Mouse (Mus musculus) stomach, adult 2 months (tissue): ENCODE data around the gene Pus10. TPM values are rescaled to one million over a fixed set of nuclear protein-coding genes. Genes with fewer than 3 reads are reported as not detected.

ENCODE experiments used
- polyA plus RNA-seq: library from polyadenylated mRNA; depleted of rRNA; stranded (reverse); fragments of >200 nt; gene quantifications from 2 replicates; pipeline ENCODE4 v1.2.3, GENCODE M21; 2012; rRNA removed

The Pus10 gene
- 0.16 and 1.1 TPM in 2 replicates for polyA plus RNA-seq

DNA sequence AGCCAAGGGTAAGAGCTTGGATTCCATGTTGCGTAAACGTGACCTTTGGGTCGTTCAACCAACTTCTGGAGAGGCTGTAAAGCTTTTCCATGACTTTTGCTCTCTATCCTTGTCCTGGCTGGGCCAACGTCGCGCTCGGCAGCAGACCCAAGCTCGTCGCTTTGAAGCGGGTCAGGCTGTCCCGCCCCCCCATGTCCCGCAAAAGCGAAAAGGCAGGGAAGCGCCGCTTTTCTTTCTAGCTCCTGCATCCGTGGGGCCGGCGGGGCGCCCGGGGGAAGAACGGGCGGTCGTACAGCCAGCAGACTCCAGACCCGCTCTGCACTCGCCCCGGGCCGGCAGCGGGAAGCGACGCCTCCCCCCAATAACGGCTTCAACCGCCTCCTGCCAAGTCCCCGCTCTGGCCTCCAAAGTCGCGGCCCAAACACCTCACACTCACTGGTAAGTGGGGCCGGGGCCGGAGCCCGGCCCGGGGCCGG is at the start of gene Pus10:
TSS of gene Pus10 (plus strand) at position 364 of the 476 bp plus-strand sequence.

DNA sequence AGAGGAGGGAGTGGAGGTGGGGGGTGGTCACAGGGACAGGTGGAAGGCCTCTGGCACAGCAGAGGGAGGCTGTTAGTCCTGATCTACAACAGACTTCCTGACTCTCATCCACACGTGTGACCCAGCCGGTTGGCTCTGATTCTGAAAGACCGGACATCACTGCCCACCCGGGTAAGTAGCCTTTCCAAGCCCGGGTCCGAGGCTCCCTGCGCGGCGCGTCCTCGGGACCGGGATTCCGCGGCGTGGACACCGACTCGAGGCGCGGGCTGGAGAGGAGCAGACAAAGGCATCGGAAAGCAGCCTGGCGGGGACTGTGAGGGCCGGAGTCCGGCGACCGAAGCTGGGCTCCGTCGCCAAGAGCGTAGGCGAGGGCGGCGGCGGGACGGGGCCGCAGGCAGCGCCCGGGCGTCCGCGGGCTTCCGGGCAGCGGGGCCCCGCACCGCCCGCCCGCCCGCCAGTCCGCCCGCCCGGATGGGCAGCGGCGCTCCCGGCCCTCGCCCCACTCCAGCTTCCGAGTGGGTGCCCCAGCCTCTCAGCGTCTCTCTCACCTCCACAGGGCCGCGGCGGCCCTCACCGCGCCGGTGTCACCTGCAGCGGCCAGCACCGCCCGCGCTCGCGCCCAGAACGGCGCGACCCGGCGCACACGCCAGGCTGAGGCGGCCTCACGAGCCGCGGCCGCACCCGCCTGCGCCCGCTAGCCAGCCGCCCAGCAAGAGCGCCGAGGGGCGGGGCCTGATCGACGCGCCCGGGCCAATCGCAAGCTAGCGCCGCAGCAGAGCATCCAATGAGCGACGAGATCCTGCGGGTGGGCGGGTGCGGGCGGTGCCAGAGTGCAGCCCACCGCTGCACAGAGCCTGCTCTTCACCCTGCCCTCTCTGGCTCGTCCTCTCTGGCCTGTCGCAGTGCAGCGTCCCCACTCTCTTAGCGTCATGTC is 32.3 kb upstream of the Pus10 start, which contains the start of gene 0610010F05Rik:
TSS of gene 0610010F05Rik (minus strand) at position 695 of the 934 bp plus-strand sequence.

GRCm38 (mm10) chr11:23665798-23666501 is 476 bp downstream of the Pus10 start, which contains the start of gene Pex13:
Gene Pex13, minus strand, starts transcription at chr11:23665959.

GRCm38 (mm10) chr11:23770760-23771506 is 105.5 kb downstream of the Pus10 start, which contains the start of gene Rel:
Gene Rel, minus strand, starts transcription at chr11:23770970.

Other genes starting within 250 kb of the Pus10 start
- 1.2 and 1.4 TPM in 2 replicates for gene Ahsa2, start 167.6 kb upstream of the Pus10 start, polyA plus RNA-seq
- gene 1700093K21Rik, start 144.5 kb upstream of the Pus10 start, polyA plus RNA-seq, result not detected in 2 replicates
- 0.19 and 0.22 TPM in 2 replicates for gene 0610010F05Rik, start 32.0 kb upstream of the Pus10 start, polyA plus RNA-seq
- gene Pex13, start 285 bp downstream of the Pus10 start, polyA plus RNA-seq, result 4.2 and 6.5 TPM in 2 replicates
- 0.31 and 0.41 TPM in 2 replicates for gene Rel, start 105.3 kb downstream of the Pus10 start, polyA plus RNA-seq
- gene Papolg, start 229.6 kb downstream of the Pus10 start, polyA plus RNA-seq, result 0.54 and 1.3 TPM in 2 replicates